Mouse (Mus musculus) heart, adult 8-10 months (tissue): Measurements from ENCODE around the gene Gast. TPM values are rescaled to one million over a fixed set of nuclear protein-coding genes. Genes with fewer than 3 reads are reported as not detected.
A peak's percentile ranks its signal among the peaks of the same experiment; 100 is the strongest.
"Not testable (repeated sequence)": the region's sequence is repeated elsewhere in the genome, so short reads cannot be mapped to it uniquely, and the experiment has no call there.

Experiments
- DNase-seq: peaks from one replicate; pipeline ENCODE4 v3.0.0; 2022; ENCODE audit warnings: low spot score
- total RNA-seq, 4 experiments: library from RNA; stranded (reverse); gene quantifications; 2 replicates each; pipeline ENCODE4 v1.2.4; 2022

Gene Gast
- not detected for total RNA-seq

- no peak for DNase-seq
These were observed at the start of gene Gast for GRCm38 (mm10) chr11:100333944-100334457. Gast (plus strand) TSS chr11:100334407.

DNA sequence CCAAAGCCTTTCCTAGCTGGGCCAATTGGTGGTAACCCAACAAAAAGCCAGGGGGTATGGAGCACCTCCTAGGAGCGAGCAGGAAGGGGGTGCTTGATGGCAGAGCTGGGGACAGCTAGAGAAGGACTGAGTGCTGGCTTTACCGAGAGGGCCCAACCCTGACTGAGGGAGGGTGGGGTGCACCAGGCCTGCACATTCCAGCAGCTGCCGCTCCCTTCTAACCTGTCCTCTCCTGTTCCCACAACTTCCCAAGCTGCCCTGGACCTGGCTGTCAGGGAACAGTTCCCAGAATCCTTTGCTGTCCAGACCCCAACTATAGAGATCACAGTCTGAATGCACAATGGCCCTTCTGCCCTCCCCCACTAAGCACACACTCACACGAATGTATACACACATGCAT is 49.2 kb upstream of the Gast start:
- DNase-seq = no peak

DNA sequence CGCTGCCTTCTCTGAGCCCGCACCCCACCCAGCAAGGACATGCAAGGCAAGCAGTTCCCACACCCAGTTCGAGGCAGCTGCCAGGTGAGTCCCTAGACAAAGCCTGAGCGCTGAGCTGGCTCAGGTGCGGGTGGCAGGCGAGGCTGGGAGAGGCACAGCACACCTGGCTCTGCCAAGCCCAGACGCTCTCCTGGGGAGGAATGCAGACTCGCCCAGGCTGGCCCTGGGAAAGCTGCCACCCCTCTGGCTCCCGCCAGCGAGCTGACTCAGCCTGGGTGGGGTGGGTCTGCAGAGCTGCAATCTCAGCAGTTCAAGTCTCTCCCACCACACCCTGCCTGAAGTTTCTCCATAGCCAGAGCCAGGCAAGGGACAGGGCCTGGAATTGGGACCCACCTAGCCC is 47.2 kb upstream of the Gast start:
- peak; percentile 53 for DNase-seq

DNA sequence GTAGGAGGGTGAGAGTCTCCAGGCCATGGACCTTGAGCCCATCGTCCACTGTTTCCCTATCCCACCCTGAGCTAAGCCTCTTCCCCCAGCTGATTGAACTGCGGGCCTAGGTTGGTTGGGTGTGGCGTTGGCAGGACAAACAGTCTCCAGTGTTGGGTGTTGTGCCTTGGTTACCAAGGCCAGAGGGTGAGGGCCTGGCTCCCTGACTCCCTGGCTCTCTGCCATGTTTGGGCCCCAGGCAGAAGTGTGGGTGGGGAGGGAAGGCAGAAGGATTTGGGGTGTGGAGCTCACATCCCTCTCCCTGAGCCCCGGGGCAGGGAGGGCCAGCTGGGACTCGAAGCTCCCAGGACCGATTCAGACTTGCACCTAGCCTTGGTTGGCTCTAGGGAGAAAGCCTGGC is 45.3 kb upstream of the Gast start:
- DNase-seq = no peak

GRCm38 (mm10) chr11:100290235-100290634 is 44.0 kb upstream of the Gast start:
- no peak for DNase-seq

DNA sequence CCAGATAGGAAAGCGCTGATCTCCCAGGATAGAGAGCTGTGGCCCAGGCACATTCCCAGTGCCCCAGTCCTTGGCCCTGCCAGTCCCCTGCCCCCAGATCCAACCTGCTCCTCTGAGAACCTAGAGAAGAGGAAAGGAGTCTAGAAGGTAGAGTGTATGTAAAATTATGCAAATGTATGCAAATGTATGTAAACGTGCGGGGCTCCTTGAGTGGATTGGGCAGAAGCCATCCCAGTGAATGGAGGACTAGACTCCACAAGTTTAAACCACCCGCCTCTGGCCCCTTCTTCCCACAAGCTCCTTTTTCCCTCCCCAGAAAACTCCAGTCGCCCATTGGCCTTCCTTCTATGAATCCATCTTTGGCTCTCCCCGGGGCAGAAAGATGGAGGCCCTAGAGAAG is 41.3 kb upstream of the Gast start:
- no peak for DNase-seq

- peak; percentile 67 for DNase-seq
These were observed 38.9 kb upstream of the Gast start for GRCm38 (mm10) chr11:100295308-100295707.

DNA sequence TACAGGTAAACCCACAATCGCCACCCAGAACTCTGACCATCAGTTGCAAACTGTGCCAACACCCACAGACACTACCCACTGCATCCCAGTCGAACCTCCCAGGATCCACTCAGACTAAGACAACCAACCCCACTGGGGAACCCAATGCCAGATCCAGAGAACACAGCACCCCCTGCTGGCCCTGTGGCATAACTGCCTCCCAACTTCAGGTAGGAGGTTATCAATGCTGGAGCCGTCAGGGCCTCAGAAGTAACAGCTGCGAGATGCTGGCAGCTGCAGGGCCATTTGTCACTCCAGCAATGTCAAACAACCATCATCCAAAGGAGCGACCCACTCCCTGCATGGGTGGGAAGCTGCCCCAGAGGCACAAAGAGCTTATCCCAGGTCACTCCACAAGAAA is 36.4 kb upstream of the Gast start:
- no peak for DNase-seq

DNA sequence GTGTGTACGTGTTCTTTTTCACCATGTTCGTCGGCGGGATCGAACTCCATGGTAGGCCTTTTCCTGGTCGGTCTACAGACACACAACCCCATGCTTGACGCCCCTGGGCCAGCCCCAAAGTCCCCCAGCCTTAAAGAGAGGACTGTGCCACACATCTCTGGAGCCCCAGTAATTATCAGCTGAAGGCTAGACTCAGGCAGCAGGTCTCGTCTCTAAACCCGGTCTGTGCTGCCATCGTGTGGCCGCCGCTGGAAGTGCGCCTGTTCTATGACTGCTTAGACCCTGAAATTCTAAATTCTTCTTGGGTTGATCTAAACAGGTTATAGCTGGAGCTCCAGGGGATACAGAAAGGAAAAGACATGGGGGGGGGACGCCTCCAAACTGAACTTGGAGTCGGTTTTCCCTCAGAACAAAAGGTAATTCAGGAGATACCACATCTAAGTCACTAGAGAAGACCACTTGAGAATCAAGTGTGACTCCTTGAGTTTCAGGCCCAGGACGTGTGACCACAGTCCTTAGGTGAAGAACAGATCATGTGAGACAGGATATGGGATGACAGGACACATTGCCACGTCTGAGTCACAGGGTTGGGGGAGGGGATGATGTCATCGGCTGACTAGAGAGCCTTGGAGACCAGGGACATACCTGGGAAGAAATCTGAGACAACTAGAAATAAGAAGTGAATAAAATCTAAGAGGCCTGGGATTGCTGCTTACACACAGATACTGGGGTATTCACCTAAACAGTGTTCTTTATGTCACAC is 35.8 kb upstream of the Gast start:
- peak; percentile 74 for DNase-seq

- DNase-seq = no peak
These were observed 33.9 kb upstream of the Gast start for GRCm38 (mm10) chr11:100300293-100300692.

GRCm38 (mm10) chr11:100301292-100301691 is 32.9 kb upstream of the Gast start:
- DNase-seq = no peak

- no peak for DNase-seq
These were observed 26.3 kb upstream of the Gast start for GRCm38 (mm10) chr11:100307900-100308299.

DNA sequence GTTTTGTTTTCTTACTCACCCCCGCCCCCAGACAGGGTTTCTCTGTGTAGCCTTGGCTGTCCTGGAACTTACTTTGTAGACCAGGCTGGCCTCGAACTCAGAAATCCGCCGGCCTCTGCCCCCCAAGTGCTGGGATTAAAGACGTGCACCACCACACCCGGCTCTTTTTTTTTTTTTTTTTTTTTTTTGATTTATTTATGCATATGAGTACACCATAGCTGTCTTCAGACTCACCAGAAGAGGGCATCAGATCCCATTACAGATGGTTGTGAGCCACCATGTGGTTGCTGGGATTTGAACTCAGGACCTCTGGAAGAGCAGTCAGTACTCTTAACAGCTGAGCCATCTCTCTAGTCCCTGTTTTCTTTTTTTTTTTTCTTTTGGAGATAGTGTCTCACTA is 25.5 kb upstream of the Gast start:
- not testable (repeated sequence) for DNase-seq

- DNase-seq = no peak
These were observed 22.6 kb upstream of the Gast start for GRCm38 (mm10) chr11:100311656-100312055.

- no peak for DNase-seq
These were observed 22.0 kb upstream of the Gast start for GRCm38 (mm10) chr11:100312096-100312679.

DNA sequence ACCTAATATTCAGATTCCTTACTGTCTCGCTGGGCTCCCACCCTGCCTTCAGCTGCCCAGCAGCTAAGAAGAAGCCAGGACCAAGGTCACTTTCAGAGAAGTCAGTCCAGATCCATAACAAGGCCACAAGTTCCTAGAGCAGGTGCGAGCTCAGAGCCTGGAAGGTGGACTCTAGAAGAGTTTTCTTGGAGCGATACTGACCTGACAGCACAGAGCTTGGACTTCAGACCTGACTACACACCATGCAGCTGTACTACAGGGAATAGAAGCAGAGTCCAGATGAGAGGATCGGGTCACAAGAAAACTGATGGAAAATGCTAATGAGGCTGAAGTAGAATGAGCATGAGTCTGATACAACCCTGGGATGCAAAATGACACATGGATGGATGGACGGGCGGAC is 20.8 kb upstream of the Gast start:
- DNase-seq = no peak

DNA sequence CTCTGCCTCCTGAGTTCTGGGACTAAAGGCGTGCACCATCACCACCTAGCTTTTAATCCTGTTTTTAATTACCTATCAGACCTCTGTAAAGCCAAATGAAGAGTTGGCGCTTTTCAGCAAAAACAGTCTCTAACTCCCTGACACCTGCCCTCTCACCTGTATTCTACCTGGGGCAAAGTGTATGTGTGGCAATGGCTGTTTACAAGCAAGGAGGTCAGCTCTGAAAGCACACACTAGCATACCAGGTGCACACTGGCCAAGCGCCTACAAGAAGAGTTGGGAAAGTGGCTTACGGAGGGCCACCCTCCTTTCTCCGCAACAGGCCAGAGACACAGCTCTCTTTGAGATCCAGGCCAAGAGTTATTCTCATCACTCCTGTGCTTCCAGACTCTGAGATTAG is 18.8 kb upstream of the Gast start:
- no peak for DNase-seq

DNA sequence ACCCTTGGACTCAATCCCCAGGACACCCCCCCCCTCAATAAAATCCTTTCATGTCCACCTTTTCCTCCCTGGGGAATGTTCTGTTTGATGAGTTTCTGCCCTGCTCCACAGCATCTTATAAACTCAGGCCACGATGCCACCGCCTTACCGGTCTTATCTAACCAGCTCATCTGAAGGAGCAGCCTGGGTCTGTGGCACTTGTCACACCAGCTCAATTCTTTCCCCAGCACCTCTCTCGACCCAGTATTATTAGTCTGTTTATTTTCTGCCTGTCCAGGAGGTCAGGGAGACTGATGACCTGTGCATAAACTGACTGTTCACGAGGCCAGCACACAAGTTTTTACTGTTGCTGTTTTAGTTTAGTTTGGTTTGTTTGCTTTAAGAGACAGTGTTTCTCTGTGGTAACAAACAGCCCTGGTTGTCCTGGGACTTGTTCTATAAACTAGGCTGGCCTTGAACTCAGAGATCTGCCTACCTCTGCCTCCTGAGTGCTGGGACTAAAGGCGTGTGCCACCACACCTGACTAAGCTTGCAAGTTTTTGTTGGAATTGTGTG is 16.3 kb upstream of the Gast start:
- DNase-seq = no peak

GRCm38 (mm10) chr11:100318529-100319451 is 15.4 kb upstream of the Gast start:
- no peak for DNase-seq

GRCm38 (mm10) chr11:100319492-100320171 is 14.6 kb upstream of the Gast start, which contains the start of gene Eif1:
Eif1 (plus strand) TSS chr11:100319885.
- DNase-seq = peak; percentile 100

DNA sequence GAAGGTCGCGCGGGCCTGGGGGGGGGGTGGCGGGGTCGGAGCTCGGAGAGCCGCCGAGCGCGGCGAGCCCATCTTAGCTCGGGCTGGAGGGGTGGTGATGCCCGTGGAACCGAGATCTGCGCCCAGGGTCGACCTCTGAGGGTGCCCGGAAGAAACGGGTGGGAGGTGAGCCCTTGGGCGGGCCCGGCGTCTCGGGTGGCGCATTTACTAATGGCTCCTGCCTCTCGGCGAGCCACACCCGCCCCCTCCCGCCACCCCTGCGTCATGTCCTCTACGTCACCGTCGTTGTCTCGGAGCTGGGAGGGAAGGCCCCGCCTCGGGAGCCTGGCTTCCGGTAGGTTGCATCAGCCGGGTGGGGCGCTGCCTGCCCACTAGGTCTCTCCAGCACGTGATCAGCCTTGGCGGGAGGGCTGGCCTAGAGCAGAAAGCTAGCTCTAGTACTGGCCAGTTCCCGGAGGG is 14.0 kb upstream of the Gast start:
- peak; percentile 95 for DNase-seq
